14 mouse cellular contexts compared by ENCODE assay signal in genomic region chr5:151174485-151175460, GRCm38 (mm10). TPM values are rescaled to one million over a fixed set of nuclear protein-coding genes. Genes with fewer than 3 reads are reported as not detected.
DNase-seq lines count a peak whose midpoint lies in the region; ATAC-seq and TF ChIP-seq lines count a peak whose summit lies in the region.
"Had no signal": no experiment of that assay in that cellular context is flagged by ENCODE, and none has a peak within 500 bp of the region (broad histone marks: within the 10 kb centered on the region; RNA-seq: fewer than 3 reads in every experiment).

No protein-coding gene starts in this region.

- peak overlapping the region; percentile 51 for H3K9ac ChIP-seq in heart, adult 2 months (ENCODE audit: low read depth, low read length)
- H3K9ac ChIP-seq in limb, embryonic 14.5 days (ENCODE audit: low read depth, low read length, severe bottlenecking): no peak overlapping the region
- H3K9ac ChIP-seq: forebrain, embryonic 12.5 days; liver, embryonic 13.5 days; stomach, embryonic 15.5 days had no signal

- no peak for DNase-seq in kidney, adult 2 months
- no peak for DNase-seq in kidney, adult 8-10 months
- DNase-seq in brain, adult 2 months (ENCODE audit: low read depth, low spot score): peak; percentile 41
- peak in 1 of 2 experiments; percentile 63 for DNase-seq in heart, adult 2 months
- DNase-seq in limb, embryonic 14.5 days (ENCODE audit: low spot score): no peak
- DNase-seq in MN1 (ENCODE audit: low spot score): no peak
- DNase-seq: cerebellum, postnatal 25 days; liver, embryonic 13.5 days; retina, postnatal 1 day had no signal

- intact Hi-C loops in heart, adult 2 months (cut with DNase I): no loop called here

- peak; percentile 81 for TF ChIP-seq EP300 in heart, adult 2 months (IDR thresholded peaks at IDR 0.05; ENCODE audit: insufficient read depth, low read depth, low read length)

- H3K27ac ChIP-seq in kidney, adult 2 months (ENCODE audit: insufficient read depth, low read depth, low read length): peak overlapping the region; percentile 15; the same call in 1 of the 2 replicates
- peak overlapping the region; percentile 77 for H3K27ac ChIP-seq in heart, adult 2 months
- peak overlapping the region; percentile 40; the same call in 1 of the 2 replicates for H3K27ac ChIP-seq in limb, embryonic 14.5 days (replicated peaks; ENCODE audit: low read depth, low read length)
- H3K27ac ChIP-seq: forebrain, embryonic 12.5 days had no signal

- no peaks in the 10 kb centered on the region for H3K27me3 ChIP-seq in kidney, adult 2 months (replicated peaks; ENCODE audit: control insufficient read depth, insufficient read depth, low read length)
- no peaks in the 10 kb centered on the region for H3K27me3 ChIP-seq in heart, adult 2 months (ENCODE audit: control insufficient read depth, insufficient read depth, low read length)
- H3K27me3 ChIP-seq in limb, embryonic 14.5 days (ENCODE audit: control insufficient read depth, insufficient read depth, low read length): no peaks in the 10 kb centered on the region
- H3K27me3 ChIP-seq: forebrain, embryonic 12.5 days; liver, embryonic 13.5 days; stomach, embryonic 15.5 days had no signal

- TF ChIP-seq CTCF in kidney, adult 2 months (conservative IDR thresholded peaks at IDR 0.05; ENCODE audit: insufficient read depth, insufficient read length, low read depth, low read length): no peak
- TF ChIP-seq CTCF in heart, adult 2 months (IDR thresholded peaks at IDR 0.05): no peak

- no peaks in the 10 kb centered on the region for H3K9me3 ChIP-seq in limb, embryonic 14.5 days (ENCODE audit: control insufficient read depth, low read length)
- H3K9me3 ChIP-seq: forebrain, embryonic 12.5 days; liver, embryonic 13.5 days; stomach, embryonic 15.5 days had no signal

- peaks cover 13% of the 10 kb centered on the region for H3K79me2 ChIP-seq in heart, adult 2 months (replicated peaks; ENCODE audit: control insufficient read depth, insufficient read depth, low read length)

- no peaks in the 10 kb centered on the region for H3K36me3 ChIP-seq in kidney, adult 2 months (ENCODE audit: control insufficient read depth, insufficient read depth, low read length)
- peaks cover 29% of the 10 kb centered on the region for H3K36me3 ChIP-seq in heart, adult 2 months (ENCODE audit: control insufficient read depth, insufficient read depth, low read length)
- H3K36me3 ChIP-seq in limb, embryonic 14.5 days (ENCODE audit: control insufficient read depth, insufficient read depth, low read length): no peaks in the 10 kb centered on the region
- H3K36me3 ChIP-seq: forebrain, embryonic 12.5 days; liver, embryonic 13.5 days; stomach, embryonic 15.5 days had no signal

- H3K4me1 ChIP-seq in kidney, adult 2 months (ENCODE audit: control insufficient read depth, insufficient read depth, low read length): peaks cover 27% of the 10 kb centered on the region
- H3K4me1 ChIP-seq in heart, adult 2 months (ENCODE audit: control insufficient read depth, insufficient read depth, low read length): peaks cover 18% of the 10 kb centered on the region
- H3K4me1 ChIP-seq in limb, embryonic 14.5 days (ENCODE audit: control insufficient read depth, insufficient read depth, low read length): peaks cover 8% of the 10 kb centered on the region
- H3K4me1 ChIP-seq: forebrain, embryonic 12.5 days had no signal

- no peak overlapping the region for H3K4me3 ChIP-seq in kidney, adult 2 months (ENCODE audit: insufficient read depth, low read depth, low read length)
- H3K4me3 ChIP-seq in heart, adult 2 months: no peak overlapping the region; the same call in 1 of the 2 replicates
- H3K4me3 ChIP-seq in limb, embryonic 14.5 days (replicated peaks; ENCODE audit: low read length): no peak overlapping the region
- H3K4me3 ChIP-seq: forebrain, embryonic 12.5 days; liver, embryonic 13.5 days; stomach, embryonic 15.5 days had no signal

- WGBS in kidney, adult 2 months: 60% methylated on average over 7 of the region's 7 CpGs
- 40% methylated on average over 7 of the region's 7 CpGs for WGBS in heart, adult 2 months
- WGBS in limb, embryonic 14.5 days: 57% methylated on average over 7 of the region's 7 CpGs

- ATAC-seq in limb, embryonic 14.5 days (ENCODE audit: low FRiP score, low read depth): peak; percentile 70; the same call in 1 of the 2 replicates
- no peak for ATAC-seq in frontal cortex, adult (ENCODE audit: low TSS enrichment)
- no peak for ATAC-seq in megakaryocyte, adult 5-6 weeks (ENCODE audit: poor library complexity, severe bottlenecking)
- ATAC-seq: midbrain, embryonic 16.5 days had no signal

- no peak for TF ChIP-seq POLR2A in kidney, adult 2 months (IDR thresholded peaks at IDR 0.05; ENCODE audit: low read depth, low read length)
- TF ChIP-seq POLR2A in heart, adult 2 months (IDR thresholded peaks at IDR 0.05; ENCODE audit: insufficient read depth, low read depth, low read length): peak; percentile 27; the same call in 1 of the 2 replicates
- TF ChIP-seq POLR2A in limb, embryonic 14.5 days (IDR thresholded peaks at IDR 0.05; ENCODE audit: borderline replicate concordance, extremely low read depth, insufficient read depth, insufficient read length): no peak

- no peak overlapping the region for H3K4me2 ChIP-seq in limb, embryonic 14.5 days (replicated peaks; ENCODE audit: low read depth, low read length, severe bottlenecking)
- H3K4me2 ChIP-seq: forebrain, embryonic 12.5 days; liver, embryonic 13.5 days; stomach, embryonic 15.5 days had no signal

RNA-seq across cellular contexts. Expression of gene Stard13, which starts 58.9 kb away (rescaled TPM):
- 7.3 and 9.9 TPM in 2 replicates for polyA plus RNA-seq in kidney, adult 2 months (2012; rRNA removed)
- 10 to 100 TPM; 22.1 to 24.4 TPM for total RNA-seq in heart, adult 2 months (2021)
- polyA plus RNA-seq in heart, adult 2 months (2012; rRNA removed): 9.9 and 16.4 TPM in 2 replicates
- 15.4 and 17.5 TPM in 2 replicates for polyA plus RNA-seq in limb, embryonic 14.5 days (2012; rRNA removed)
- polyA plus RNA-seq in limb, embryonic 14.5 days (2014; fragmentation: Nextera tagmentation; extraction: Ambion mirVana): 9.0 and 10.6 TPM in 2 replicates
- total RNA-seq in megakaryocyte, adult 5-6 weeks (2015): not detected in 2 replicates
- total RNA-seq in megakaryocyte, adult 5-6 weeks (2017): 0.07 TPM in 1 of 2 replicates, not detected in the other

Comparison
In these comparisons a context has a peak if more than half of its experiments do, and no peak if none do; other contexts are left out.
1. H3K27ac ChIP-seq: peak in every context shown above with its lines; median percentile 77 in heart, adult 2 months; 40 in limb, embryonic 14.5 days; 15 in kidney, adult 2 months.